Mouse (Mus musculus) G1E (cell line): ENCODE results near the gene Smg6.

Experiments used
- CTCF ChIP-seq: IDR thresholded peaks from 2 replicates; pipeline ENCODE4 v1.5.1; 2012; ENCODE audit warnings: low read depth, low read length, inconsistent platforms, mixed read lengths
- GATA1 ChIP-seq: IDR thresholded peaks from 2 replicates; pipeline ENCODE4 v1.6.1; 2012; ENCODE audit warnings: borderline replicate concordance, low read length, inconsistent platforms, mixed read lengths
- GATA2 ChIP-seq: IDR thresholded peaks from 2 replicates; pipeline ENCODE4 v1.6.1; 2012; ENCODE audit warnings: low read depth, low read length, inconsistent platforms, borderline replicate concordance

DNA sequence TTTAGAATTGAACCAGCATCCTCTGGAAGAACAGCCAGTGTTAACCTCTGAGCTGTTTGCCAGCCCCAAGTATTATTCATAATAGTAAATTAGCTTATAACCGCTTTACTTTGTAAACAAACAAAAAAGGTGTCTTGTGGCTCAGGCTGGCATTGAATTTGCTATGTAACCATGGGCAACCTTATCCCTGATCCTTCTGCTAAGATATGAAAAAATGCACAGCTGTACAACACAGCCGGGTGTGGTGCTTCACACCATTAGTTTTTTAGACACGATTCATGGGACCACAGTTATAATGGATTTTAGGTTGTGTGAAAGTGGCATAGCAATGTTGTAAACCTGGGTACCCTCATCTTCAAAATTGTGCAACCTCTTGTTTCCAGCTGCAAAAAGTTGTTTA, 13.1 kb upstream of the Smg6 start:
- TF ChIP-seq CTCF (no peak), GATA1 (no peak), GATA2 (no peak)
